Mouse (Mus musculus) ovary, adult 2 months (tissue): ENCODE measurements around the gene Lsm14b. TPM values are rescaled to one million over a fixed set of nuclear protein-coding genes. Genes with fewer than 3 reads are reported as not detected.

Experiments used
- polyA plus RNA-seq: library from polyadenylated mRNA; depleted of rRNA; stranded (reverse); fragments of >200 nt; gene quantifications from 2 replicates; pipeline ENCODE4 v1.2.3, GENCODE M21; 2012; rRNA removed

Gene Lsm14b
- polyA plus RNA-seq, result 72.8 and 87.5 TPM in 2 replicates

DNA sequence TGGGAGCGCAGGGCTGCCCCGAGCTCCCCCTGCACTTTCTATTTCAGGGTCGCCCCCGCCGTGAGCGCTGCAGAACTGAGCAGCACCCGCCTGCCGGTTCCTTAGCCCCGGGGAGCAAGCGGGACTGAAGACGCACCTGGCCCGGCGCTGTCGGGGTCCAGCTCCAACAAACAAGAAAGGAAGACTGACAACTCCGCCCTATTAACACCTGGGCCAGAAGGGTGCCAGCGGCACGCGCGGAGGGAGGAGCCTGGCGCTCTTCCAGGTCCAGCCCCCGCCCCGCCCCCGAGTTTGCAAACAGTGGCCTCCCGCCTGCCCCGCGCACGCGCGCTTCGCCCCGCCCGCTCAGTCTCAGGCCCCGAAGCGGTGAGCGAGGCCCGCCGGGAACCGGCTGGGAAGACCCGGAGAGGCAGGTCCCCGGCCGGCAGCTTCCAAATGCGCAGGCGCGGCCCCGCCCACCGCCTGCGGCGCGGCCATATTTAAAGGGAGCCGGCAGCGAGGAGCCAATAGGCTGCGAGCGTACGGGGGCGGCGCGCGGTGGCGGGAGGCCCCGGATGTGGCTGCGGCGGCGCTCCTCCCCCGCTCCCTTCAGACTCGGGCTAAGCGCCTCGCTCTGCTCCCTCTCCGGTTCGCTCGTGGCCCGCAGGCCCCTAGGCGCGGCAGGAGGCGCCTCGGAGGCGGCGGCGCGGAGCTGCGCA lies at the start of gene Lsm14b:
Gene Lsm14b, plus strand, starts transcription at position 587 of the 698 bp plus-strand sequence.

GRCm38 (mm10) chr2:179976628-179977343 lies 48.0 kb upstream of the Lsm14b start, which contains the start of gene Taf4:
Gene Taf4 (minus strand): TSS chr2:179976646.

DNA sequence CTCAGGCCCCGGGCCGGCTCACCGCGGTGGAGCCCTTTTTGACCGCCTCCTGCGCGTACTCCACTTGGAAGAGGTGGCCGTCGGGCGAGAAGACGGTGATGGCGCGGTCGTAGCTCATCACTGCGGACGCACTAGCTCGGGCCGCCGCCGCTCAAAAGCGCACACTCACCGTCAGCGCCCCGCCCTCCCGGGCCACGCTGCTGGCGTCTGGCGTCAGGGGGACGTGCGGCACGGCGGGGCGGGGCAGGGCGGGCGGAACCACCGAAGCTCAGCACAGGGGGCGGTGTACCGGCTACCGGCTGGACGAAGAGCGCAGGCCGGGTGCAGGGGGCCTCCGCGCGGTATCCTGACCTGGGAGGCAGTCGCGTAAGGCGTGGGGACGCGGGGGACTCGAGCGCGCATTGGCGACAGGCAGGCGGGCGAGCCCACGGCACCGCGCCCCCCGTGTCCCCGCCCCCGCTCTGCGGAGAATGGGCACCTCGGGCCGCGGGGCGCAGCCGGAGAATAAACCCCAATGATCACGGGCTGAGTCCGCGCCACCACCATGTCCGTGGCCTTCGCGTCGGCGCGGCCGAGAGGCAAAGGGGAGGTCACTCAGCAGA lies 17.6 kb downstream of the Lsm14b start, which contains the start of the genes Psma7 and Ss18l1:
Gene Psma7, minus strand, starts transcription at position 178 of the 602 bp plus-strand sequence.
Gene Ss18l1, plus strand, starts transcription at position 254 of the 602 bp plus-strand sequence.

DNA sequence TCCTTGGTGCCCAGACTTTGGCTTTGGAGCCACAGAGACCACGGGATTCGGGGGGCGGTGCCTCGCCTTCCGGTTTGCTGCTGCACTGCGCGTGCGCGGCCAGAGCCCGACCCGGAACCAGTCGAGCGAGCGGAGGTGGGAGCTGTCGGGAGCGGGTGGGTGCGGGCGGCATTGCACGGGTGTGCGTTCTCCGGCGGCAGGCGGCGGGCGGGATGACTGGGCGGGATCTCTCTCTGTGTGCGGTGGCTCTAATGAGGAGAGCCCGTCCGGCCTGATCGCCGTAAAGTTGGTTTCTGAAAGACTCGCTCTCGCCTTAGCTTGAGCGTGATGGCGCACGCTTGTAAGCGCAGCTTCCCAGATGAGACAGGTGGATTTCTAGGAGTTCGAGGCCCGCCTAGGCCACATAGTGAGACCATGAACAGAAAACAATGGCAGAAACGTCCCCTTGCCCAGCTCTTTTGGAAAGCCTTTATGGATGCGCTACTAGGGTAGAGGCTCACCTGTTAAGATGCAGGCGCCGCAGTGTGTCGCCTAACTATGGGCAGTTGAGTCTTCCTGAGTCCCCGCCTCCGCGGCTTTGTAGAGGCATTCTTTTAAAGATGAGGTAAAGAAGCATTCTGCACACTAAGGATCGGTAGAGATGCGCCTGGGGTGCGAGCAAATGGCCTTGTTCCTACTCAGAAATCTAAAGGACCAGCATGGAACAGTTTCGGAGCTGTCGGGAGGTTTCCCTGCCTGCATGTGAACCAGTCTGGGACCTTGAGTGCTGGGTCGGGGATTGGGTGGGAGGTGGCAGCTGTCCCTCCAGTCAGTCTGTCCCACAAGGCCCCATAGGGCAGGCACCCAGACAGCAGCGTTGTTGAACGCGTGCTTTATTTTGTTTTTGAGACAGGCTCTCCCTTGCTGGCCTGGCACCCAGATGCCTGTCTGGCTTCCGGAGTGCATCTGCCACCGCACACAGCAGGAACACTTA lies 46.0 kb downstream of the Lsm14b start, which contains the start of gene Mtg2:
Gene Mtg2, plus strand, starts transcription at position 108 of the 973 bp plus-strand sequence.

Other genes with a start within 250 kb of the Lsm14b start
- 8.9 and 10.0 TPM in 2 replicates for gene Taf4, start 48.3 kb upstream of the Lsm14b start, polyA plus RNA-seq
- gene Psma7, start 17.4 kb downstream of the Lsm14b start, polyA plus RNA-seq, result 185 and 236 TPM in 2 replicates
- 15.3 and 19.1 TPM in 2 replicates for gene Ss18l1, start 17.5 kb downstream of the Lsm14b start, polyA plus RNA-seq
- gene Mtg2, start 45.6 kb downstream of the Lsm14b start, polyA plus RNA-seq, result 17.6 and 19.6 TPM in 2 replicates
- gene Hrh3, start 79.5 kb downstream of the Lsm14b start, polyA plus RNA-seq, result 0.12 and 0.22 TPM in 2 replicates
- gene Osbpl2, start 94.3 kb downstream of the Lsm14b start, polyA plus RNA-seq, result 26.0 and 27.1 TPM in 2 replicates
- 191 and 212 TPM in 2 replicates for gene Adrm1, start 146.5 kb downstream of the Lsm14b start, polyA plus RNA-seq
- gene Lama5, start 200.9 kb downstream of the Lsm14b start, polyA plus RNA-seq, result 87.5 and 100.0 TPM in 2 replicates
- gene Rps21, start 232.4 kb downstream of the Lsm14b start, polyA plus RNA-seq, result 5,099 and 5,669 TPM in 2 replicates
- 40.1 and 49.2 TPM in 2 replicates for gene Cables2, start 248.5 kb downstream of the Lsm14b start, polyA plus RNA-seq